Mouse (Mus musculus): ENCODE data around the gene Olfr480.

- no peak for TF ChIP-seq CTCF (IDR thresholded peaks at IDR 0.05; ENCODE audit: low read depth)
- no peak for TF ChIP-seq EP300 (IDR thresholded peaks at IDR 0.05; ENCODE audit: low read depth)
Measured at GRCm38 (mm10) chr7:108067246-108067645, at the start of gene Olfr480.
